Mouse (Mus musculus): ENCODE measurements around the gene Wnk2.
A peak's percentile ranks its signal among the peaks of the same experiment; 100 is the strongest.

Gene Wnk2

GRCm38 (mm10) chr13:49147858-49148226, at the start of gene Wnk2:
Gene Wnk2 (minus strand): TSS chr13:49148014.
- DNase-seq (ENCODE audit: low read depth): peak; percentile 67

- no peak for DNase-seq (ENCODE audit: low read depth)
These were observed 49.0 kb upstream of the Wnk2 start for GRCm38 (mm10) chr13:49196766-49197165.

- DNase-seq (ENCODE audit: low read depth): no peak
These were observed 48.4 kb upstream of the Wnk2 start for GRCm38 (mm10) chr13:49196211-49196610.

- DNase-seq (ENCODE audit: low read depth): no peak
These were observed 47.8 kb upstream of the Wnk2 start for GRCm38 (mm10) chr13:49195651-49196050.

- no peak for DNase-seq (ENCODE audit: low read depth)
These were observed 47.0 kb upstream of the Wnk2 start for GRCm38 (mm10) chr13:49194811-49195210.

- DNase-seq (ENCODE audit: low read depth): no peak
These were observed 45.8 kb upstream of the Wnk2 start for GRCm38 (mm10) chr13:49193650-49194049.

GRCm38 (mm10) chr13:49192156-49192855, 44.5 kb upstream of the Wnk2 start:
- DNase-seq (ENCODE audit: low read depth): no peak

GRCm38 (mm10) chr13:49191673-49192035, 43.8 kb upstream of the Wnk2 start:
- DNase-seq (ENCODE audit: low read depth): no peak

GRCm38 (mm10) chr13:49190876-49191672, 43.3 kb upstream of the Wnk2 start:
- no peak for DNase-seq (ENCODE audit: low read depth)

- DNase-seq (ENCODE audit: low read depth): no peak
These were observed 42.4 kb upstream of the Wnk2 start for GRCm38 (mm10) chr13:49189970-49190870.

GRCm38 (mm10) chr13:49188966-49189360, 41.1 kb upstream of the Wnk2 start:
- DNase-seq (ENCODE audit: low read depth): no peak

GRCm38 (mm10) chr13:49188219-49188965, 40.6 kb upstream of the Wnk2 start:
- no peak for DNase-seq (ENCODE audit: low read depth)

GRCm38 (mm10) chr13:49187288-49188218, 39.7 kb upstream of the Wnk2 start, which contains the start of gene Ninj1:
Gene Ninj1 (plus strand): TSS chr13:49187485.
- DNase-seq (ENCODE audit: low read depth): peak; percentile 94

- DNase-seq (ENCODE audit: low read depth): no peak
These were observed 39.0 kb upstream of the Wnk2 start for GRCm38 (mm10) chr13:49186798-49187287.

GRCm38 (mm10) chr13:49183646-49184045, 35.8 kb upstream of the Wnk2 start:
- no peak for DNase-seq (ENCODE audit: low read depth)

GRCm38 (mm10) chr13:49183161-49183560, 35.3 kb upstream of the Wnk2 start:
- no peak for DNase-seq (ENCODE audit: low read depth)

GRCm38 (mm10) chr13:49181411-49181984, 33.7 kb upstream of the Wnk2 start:
- no peak for DNase-seq (ENCODE audit: low read depth)

- DNase-seq (ENCODE audit: low read depth): no peak
These were observed 32.9 kb upstream of the Wnk2 start for GRCm38 (mm10) chr13:49180691-49181090.

GRCm38 (mm10) chr13:49180274-49180673, 32.5 kb upstream of the Wnk2 start:
- DNase-seq (ENCODE audit: low read depth): no peak
